Mouse (Mus musculus) midbrain, postnatal 0 days (tissue): Measurements from ENCODE around the gene Zfp760. TPM values are rescaled to one million over a fixed set of nuclear protein-coding genes. Genes with fewer than 3 reads are reported as not detected.
"Not testable (repeated sequence)": the region's sequence is repeated elsewhere in the genome, so short reads cannot be mapped to it uniquely, and the experiment has no call there.

Source experiments
- ATAC-seq: fragments of 200-750 bp; cut with Nextera tagmentation; 2 replicates; pipeline ENCODE4 v1.8.0; 2017; ENCODE audit warnings: moderate number of reproducible peaks, mild to moderate bottlenecking, moderate TSS enrichment, moderate library complexity; ENCODE audit not compliant: low FRiP score
- DNase-seq: peaks from one replicate; pipeline ENCODE4 v3.0.0-alpha.2; 2015; ENCODE audit warnings: low spot score
- H3K27ac ChIP-seq: fragments of 300-500 bp; sonication (generic); 2 replicates; pipeline ENCODE4 v1.5.1; 2014; ENCODE audit warnings: low read depth, mild to moderate bottlenecking, low read length, mixed read lengths
- H3K27me3 ChIP-seq: fragments of 300-500 bp; sonication (generic); 2 replicates; pipeline ENCODE4 v1.6.1; 2014; ENCODE audit warnings: low read length, control low read depth, mixed read lengths; ENCODE audit not compliant: insufficient read depth
- H3K36me3 ChIP-seq: fragments of 300-500 bp; sonication (generic); 2 replicates; pipeline ENCODE4 v1.6.1; 2014; ENCODE audit warnings: low read length, control low read depth, mixed read lengths; ENCODE audit not compliant: insufficient read depth
- H3K4me1 ChIP-seq: fragments of 300-500 bp; sonication (generic); 2 replicates; pipeline ENCODE4 v1.6.1; 2014; ENCODE audit warnings: mild to moderate bottlenecking, control low read depth, antibody characterized with exemption, low read length, mixed read lengths; ENCODE audit not compliant: insufficient read depth
- H3K4me2 ChIP-seq: fragments of 300-500 bp; sonication (generic); 2 replicates; pipeline ENCODE4 v1.6.1; 2014; ENCODE audit warnings: low read depth, mild to moderate bottlenecking, low read length, mixed read lengths; ENCODE audit not compliant: poor library complexity, severe bottlenecking
- H3K4me3 ChIP-seq: fragments of 300-500 bp; sonication (generic); 2 replicates; pipeline ENCODE4 v1.5.1; 2014; ENCODE audit warnings: low read depth, mild to moderate bottlenecking, low read length, moderate library complexity
- H3K9ac ChIP-seq: fragments of 300-500 bp; sonication (generic); replicated peaks from 2 replicates; pipeline ENCODE4 v1.6.1; 2014; ENCODE audit warnings: mild to moderate bottlenecking, low read length, moderate library complexity, mixed read lengths; ENCODE audit not compliant: poor library complexity, severe bottlenecking
- H3K9me3 ChIP-seq: fragments of 300-500 bp; sonication (generic); 2 replicates; pipeline ENCODE4 v1.6.1; 2016; ENCODE audit warnings: low read length, control low read depth
- CTCF ChIP-seq: IDR thresholded peaks from 2 replicates; pipeline ENCODE4 v1.5.1; 2016; ENCODE audit warnings: antibody characterized with exemption, mild to moderate bottlenecking
- WGBS: fragments of 180-500 bp; shearing (Covaris S2); extraction: QIAGEN DNeasy Blood & Tissue Kit; methylation state at CpG from one replicate; pipeline ENCODE4 v1.1.7; 2014; 5-methylcytosine and 5-hydroxymethylcytosine counted together
- polyA plus RNA-seq: library from polyadenylated mRNA; unstranded; fragments of >200 nt; fragmentation: Nextera tagmentation; extraction: Ambion mirVana; gene quantifications from 2 replicates; pipeline ENCODE4 v1.2.1, GENCODE M21; 2015
- total RNA-seq: library from RNA; depleted of rRNA; stranded (reverse); fragments of >200 nt; gene quantifications from 2 replicates; pipeline ENCODE4 v1.2.3, GENCODE M21; 2014; rRNA removed

Zfp760 gene
- total RNA-seq (6.0 and 6.8 TPM in 2 replicates), polyA plus RNA-seq (3.9 and 4.1 TPM in 2 replicates)

GRCm38 (mm10) chr17:21707343-21707996, at the start of gene Zfp760:
TSS of gene Zfp760 (plus strand) at chr17:21707741.
- no peaks in the 10 kb centered on the region; the same call in 1 of the 2 replicates for H3K36me3 ChIP-seq
- ATAC-seq: peak; percentile 96
- peak within 1 kb of the TSS; percentile 72 for H3K27ac ChIP-seq

GRCm38 (mm10) chr17:21678826-21679225, 28.7 kb upstream of the Zfp760 start:
- not testable (repeated sequence) for ATAC-seq, H3K4me1 ChIP-seq, H3K9me3 ChIP-seq, H3K4me3 ChIP-seq, H3K27me3 ChIP-seq, H3K4me2 ChIP-seq, H3K27ac ChIP-seq, H3K36me3 ChIP-seq, DNase-seq, H3K9ac ChIP-seq
- 27% methylated on average over 1 of the region's 1 CpGs for WGBS

More at GRCm38 (mm10) chr17:21707343-21707996, at the start of gene Zfp760:
- Histone ChIP-seq H3K27me3 (no peaks in the 10 kb centered on the region), H3K4me3 (peak within 1 kb of the TSS; percentile 64), H3K9ac (peak within 1 kb of the TSS; percentile 70), H3K9me3 (no peaks in the 10 kb centered on the region), H3K4me1 (peaks cover 9% of the 10 kb centered on the region; the same call in 1 of the 2 replicates), H3K4me2 (peak within 1 kb of the TSS; percentile 66)
- 2% methylated on average over 26 of the region's 26 CpGs for WGBS
- no peak for TF ChIP-seq CTCF
- DNase-seq: peak; percentile 95

GRCm38 (mm10) chr17:21679273-21680018, 28.1 kb upstream of the Zfp760 start:
- peak; percentile 88 for DNase-seq
- peak; percentile 98 for ATAC-seq
- peak; percentile 74 for TF ChIP-seq CTCF
- Histone ChIP-seq H3K27ac (peak overlapping the region; percentile 21; the same call in 1 of the 2 replicates), H3K4me2 (peak overlapping the region; percentile 47), H3K36me3 (no peaks in the 10 kb centered on the region), H3K27me3 (no peaks in the 10 kb centered on the region), H3K9me3 (no peaks in the 10 kb centered on the region), H3K4me1 (no peaks in the 10 kb centered on the region), H3K9ac (peak overlapping the region; percentile 46; the same call in 1 of the 2 replicates), H3K4me3 (peak overlapping the region; percentile 42)
- WGBS: 4% methylated on average over 9 of the region's 9 CpGs

GRCm38 (mm10) chr17:21680019-21680376, 27.5 kb upstream of the Zfp760 start:
- not testable (repeated sequence) for H3K4me1 ChIP-seq, H3K36me3 ChIP-seq, H3K27me3 ChIP-seq, DNase-seq, H3K9me3 ChIP-seq
- ATAC-seq: peak; percentile 85; the same call in 1 of the 2 replicates
- Histone ChIP-seq H3K4me3 (peak overlapping the region; percentile 42), H3K9ac (peak overlapping the region; percentile 46; the same call in 1 of the 2 replicates), H3K27ac (peak overlapping the region; percentile 21; the same call in 1 of the 2 replicates), H3K4me2 (peak overlapping the region; percentile 47)
- WGBS: under 1% methylated on average over 10 of the region's 10 CpGs

GRCm38 (mm10) chr17:21691560-21691959, 16.0 kb upstream of the Zfp760 start, which contains the start of gene Gm10226:
TSS of gene Gm10226 (plus strand) at chr17:21691860.
- H3K27ac ChIP-seq: no peak within 1 kb of the TSS
- DNase-seq (no peak), ATAC-seq (no peak)
- no peak within 1 kb of the TSS for H3K9ac ChIP-seq
- TF ChIP-seq CTCF: no peak
- no peak within 1 kb of the TSS for H3K4me3 ChIP-seq
- no peak within 1 kb of the TSS for H3K4me2 ChIP-seq
- H3K4me1 ChIP-seq: no peaks in the 10 kb centered on the region
- no peaks in the 10 kb centered on the region for H3K9me3 ChIP-seq
- peaks cover 9% of the 10 kb centered on the region; the same call in 1 of the 2 replicates for H3K36me3 ChIP-seq
- H3K27me3 ChIP-seq: no peaks in the 10 kb centered on the region
- WGBS: 90% methylated on average over 3 of the region's 3 CpGs

GRCm38 (mm10) chr17:21693342-21693741, 14.2 kb upstream of the Zfp760 start:
- TF ChIP-seq CTCF: no peak
- no peaks in the 10 kb centered on the region for H3K27me3 ChIP-seq
- H3K4me3 ChIP-seq: no peak overlapping the region
- no peak overlapping the region for H3K4me2 ChIP-seq
- H3K4me1 ChIP-seq: no peaks in the 10 kb centered on the region
- ATAC-seq (no peak), DNase-seq (no peak)
- 76% methylated on average over 3 of the region's 3 CpGs for WGBS
- peaks cover 9% of the 10 kb centered on the region; the same call in 1 of the 2 replicates for H3K36me3 ChIP-seq
- no peak overlapping the region for H3K9ac ChIP-seq
- H3K9me3 ChIP-seq: no peaks in the 10 kb centered on the region
- no peak overlapping the region for H3K27ac ChIP-seq
